Mouse (Mus musculus): ENCODE results near the gene Ecel1. TPM values are rescaled to one million over a fixed set of nuclear protein-coding genes. Genes with fewer than 3 reads are reported as not detected.

Ecel1 gene
- polyA plus RNA-seq, 2 experiments from 2014 or later = 0.51 to 0.54 TPM

DNA sequence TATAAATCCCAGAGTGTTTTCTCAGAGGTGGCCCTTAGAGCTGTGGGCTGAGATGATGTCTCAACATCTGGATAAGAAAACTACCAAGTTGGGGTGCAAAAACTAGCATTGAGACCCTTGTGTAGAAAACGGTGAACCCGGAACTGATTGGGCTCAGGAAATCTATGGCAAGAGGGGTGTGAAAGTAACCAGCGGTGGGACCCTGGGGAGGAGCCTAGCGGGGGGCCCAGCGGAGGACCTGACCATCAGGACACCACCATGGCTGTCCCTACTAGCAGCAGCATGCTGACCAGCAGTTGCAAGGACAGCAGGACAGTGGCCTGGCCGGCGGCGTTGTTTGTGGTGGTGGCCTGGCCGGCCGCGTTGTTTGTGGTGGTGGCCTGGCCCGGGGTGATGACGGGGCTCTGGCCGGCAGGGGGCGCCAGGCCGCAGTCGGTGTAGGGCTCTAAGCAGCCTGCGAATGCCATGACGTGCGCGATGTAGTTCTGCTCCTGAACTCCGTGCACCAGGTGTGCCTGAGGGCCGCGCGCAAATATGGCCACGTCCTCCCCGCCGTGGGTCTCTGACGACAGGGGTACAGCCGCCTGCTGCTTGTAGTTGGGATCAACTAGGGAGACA, 57.9 kb downstream of the Ecel1 start:
- no peak for ATAC-seq

Other genes starting within 250 kb of the Ecel1 start
- gene Alppl2, start 66.6 kb downstream of the Ecel1 start, polyA plus RNA-seq (2017; shearing (Covaris generic)) = not detected
- gene Alpi, start 54.9 kb downstream of the Ecel1 start, polyA plus RNA-seq (2017; shearing (Covaris generic)) = not detected
- not detected for gene Akp3, start 31.5 kb downstream of the Ecel1 start, polyA plus RNA-seq (2017; shearing (Covaris generic))
- not detected for gene Prss56, start 26.8 kb upstream of the Ecel1 start, polyA plus RNA-seq (2017; shearing (Covaris generic))
- gene Chrnd, start 34.1 kb upstream of the Ecel1 start, polyA plus RNA-seq (2017; shearing (Covaris generic)) = not detected
- under 1 TPM in 1 of 2 experiments, not detected in 1; 0.30 TPM for gene Chrng, start 48.1 kb upstream of the Ecel1 start, polyA plus RNA-seq (2017; shearing (Covaris generic))
- 100 to 1,000 TPM; 101 to 133 TPM for gene Eif4e2, start 57.4 kb upstream of the Ecel1 start, polyA plus RNA-seq (2017; shearing (Covaris generic))
- under 1 TPM in 1 of 2 experiments, not detected in 1; 0.35 TPM for gene Efhd1, start 107.8 kb upstream of the Ecel1 start, polyA plus RNA-seq (2017; shearing (Covaris generic))
- gene Gigyf2, start 170.5 kb upstream of the Ecel1 start, polyA plus RNA-seq (2017; shearing (Covaris generic)) = 10 to 100 TPM; 62.2 to 62.8 TPM
- 1 to 10 TPM in 1 of 2 experiments, under 1 TPM in 1; 0.65 to 1.0 TPM for gene Kcnj13, start 238.2 kb upstream of the Ecel1 start, polyA plus RNA-seq (2017; shearing (Covaris generic))